Mouse (Mus musculus) E14TG2a.4 (cell line): ENCODE data around the gene Notch4.

Experiments
- CTCF ChIP-seq: conservative IDR thresholded peaks from 2 replicates; pipeline ENCODE4 v1.5.1; 2014; ENCODE audit warnings: low read length
- NANOG ChIP-seq: IDR thresholded peaks from 2 replicates; pipeline ENCODE4 v1.6.1; 2014; ENCODE audit warnings: borderline replicate concordance, low read length, mixed read lengths

DNA sequence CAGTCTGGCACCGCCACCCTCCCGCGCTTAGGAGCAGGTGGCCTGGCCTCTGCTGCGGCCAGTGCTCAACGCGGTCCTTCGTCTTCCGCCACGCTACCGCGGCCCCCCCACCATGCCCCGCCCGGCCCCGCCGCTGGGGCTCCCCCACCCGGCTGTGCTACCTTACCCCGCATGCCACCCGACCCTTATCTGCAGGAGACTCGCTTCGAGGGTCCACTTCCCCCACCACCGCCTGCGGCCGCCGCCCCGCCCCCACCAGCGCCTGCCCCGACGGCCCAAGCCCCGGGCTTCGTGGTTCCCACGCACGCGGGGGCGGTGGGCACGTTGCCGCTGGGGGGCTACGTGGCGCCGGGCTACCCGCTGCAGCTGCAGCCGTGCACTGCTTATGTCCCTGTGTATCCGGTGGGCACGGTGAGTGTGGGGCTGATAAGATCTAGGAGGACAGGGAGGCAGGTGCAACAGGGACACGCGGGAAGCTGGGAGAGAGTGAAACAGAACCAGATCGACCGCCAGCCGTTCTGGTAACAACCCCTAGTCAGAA is 66.8 kb downstream of the Notch4 start:
- TF ChIP-seq CTCF (no peak), NANOG (no peak)
